8 mouse cellular contexts compared by ENCODE assay signal in genomic region chr8:92366736-92367267, GRCm38 (mm10). TPM values are rescaled to one million over a fixed set of nuclear protein-coding genes. Genes with fewer than 3 reads are reported as not detected.
DNase-seq lines count a peak whose midpoint lies in the region; ATAC-seq and TF ChIP-seq lines count a peak whose summit lies in the region.

No protein-coding gene starts in this region.

- H3K9ac ChIP-seq in forebrain, postnatal 0 days = no peak overlapping the region
- H3K9ac ChIP-seq in midbrain, embryonic 11.5 days (ENCODE audit: low read length) = peak overlapping the region; percentile 74; the same call in 1 of the 2 replicates

- no peaks in the 10 kb centered on the region for H3K9me3 ChIP-seq in heart, embryonic 10.5 days
- H3K9me3 ChIP-seq in forebrain, postnatal 0 days (ENCODE audit: low read length) = no peaks in the 10 kb centered on the region
- H3K9me3 ChIP-seq in midbrain, embryonic 11.5 days (ENCODE audit: control insufficient read depth, low read length) = no peaks in the 10 kb centered on the region

- intact Hi-C loops in heart, postnatal 25 days (cut with DNase I) = loop anchor here (10.0 kb wide), 1 partner anchor 1172 kb away; the partner anchor contains the start of gene Aktip

- peaks cover 81% of the 10 kb centered on the region for H3K27me3 ChIP-seq in heart, embryonic 10.5 days (ENCODE audit: insufficient read depth, poor library complexity, severe bottlenecking)
- peaks cover 66% of the 10 kb centered on the region for H3K27me3 ChIP-seq in forebrain, postnatal 0 days (ENCODE audit: insufficient read depth, low read length)
- H3K27me3 ChIP-seq in midbrain, embryonic 11.5 days (ENCODE audit: control insufficient read depth, insufficient read depth, low read length) = peaks cover 14% of the 10 kb centered on the region

- H3K36me3 ChIP-seq in heart, embryonic 10.5 days = 0 out of 2 replicates have a peak, but pooled peaks cover 2% of the 10 kb centered on the region
- H3K36me3 ChIP-seq in forebrain, postnatal 0 days (ENCODE audit: insufficient read depth) = no peaks in the 10 kb centered on the region
- no peaks in the 10 kb centered on the region for H3K36me3 ChIP-seq in midbrain, embryonic 11.5 days (ENCODE audit: control insufficient read depth, insufficient read depth, low read length)

- H3K4me3 ChIP-seq in heart, embryonic 10.5 days = peak overlapping the region; percentile 36
- no peak overlapping the region for H3K4me3 ChIP-seq in forebrain, postnatal 0 days (ENCODE audit: low read depth, low read length)
- H3K4me3 ChIP-seq in midbrain, embryonic 11.5 days (ENCODE audit: low read depth, low read length) = peak overlapping the region; percentile 56; the same call in 1 of the 2 replicates

- no peak for DNase-seq in heart, embryonic 10.5 days (ENCODE audit: low spot score)
- DNase-seq in heart, postnatal 25 days (ENCODE audit: low spot score) = no peak
- peak; percentile 40 for DNase-seq in T-cell, adult 2 months (ENCODE audit: low spot score)
- peak; percentile 24 for DNase-seq in forebrain, postnatal 0 days
- peak; percentile 56 for DNase-seq in kidney, postnatal 10 days
- no peak for DNase-seq in midbrain, embryonic 11.5 days (ENCODE audit: low spot score, missing footprints)
- DNase-seq in natural killer cell, adult 2 months (ENCODE audit: low spot score in 2 of 2) = no peak
- DNase-seq in urinary bladder, adult 18-20 months (ENCODE audit: low spot score in 2 of 2) = no peak

- ATAC-seq in forebrain, postnatal 0 days = peak; percentile 38; the same call in 1 of the 2 replicates
- ATAC-seq in midbrain, embryonic 11.5 days (ENCODE audit: low FRiP score) = no peak

- peaks cover 49% of the 10 kb centered on the region for H3K4me1 ChIP-seq in heart, embryonic 10.5 days
- H3K4me1 ChIP-seq in forebrain, postnatal 0 days (ENCODE audit: insufficient read depth) = no peaks in the 10 kb centered on the region
- H3K4me1 ChIP-seq in midbrain, embryonic 11.5 days (ENCODE audit: control insufficient read depth, insufficient read depth, low read length) = peaks cover 40% of the 10 kb centered on the region

- no peak overlapping the region for H3K4me2 ChIP-seq in forebrain, postnatal 0 days (ENCODE audit: low read depth)
- H3K4me2 ChIP-seq in midbrain, embryonic 11.5 days = peak overlapping the region; percentile 81

- H3K27ac ChIP-seq in heart, embryonic 10.5 days = peak overlapping the region; percentile 32; the same call in 1 of the 2 replicates
- H3K27ac ChIP-seq in forebrain, postnatal 0 days (ENCODE audit: low read depth, low read length) = no peak overlapping the region
- no peak overlapping the region for H3K27ac ChIP-seq in midbrain, embryonic 11.5 days (ENCODE audit: low read depth, low read length)

- 12% methylated on average over 20 of the region's 20 CpGs for WGBS in heart, embryonic 10.5 days
- WGBS in forebrain, postnatal 0 days = 6% methylated on average over 20 of the region's 20 CpGs
- 16% methylated on average over 20 of the region's 20 CpGs for WGBS in midbrain, embryonic 11.5 days

- peak; percentile 39 for TF ChIP-seq CTCF in forebrain, postnatal 0 days (IDR thresholded peaks at IDR 0.05; ENCODE audit: low read depth)

RNA-seq across cellular contexts. Expression of gene Irx5, which starts 9.4 kb away (rescaled TPM):
- 13.2 and 13.7 TPM in 2 replicates for polyA plus RNA-seq in heart, embryonic 10.5 days (2016; fragmentation: Nextera tagmentation; extraction: Ambion mirVana)
- 10 to 100 TPM in 1 of 2 experiments, 1 to 10 TPM in 1; 8.8 to 11.9 TPM for total RNA-seq in heart, postnatal 25 days (2021)
- 0.92 and 2.7 TPM in 2 replicates for total RNA-seq in forebrain, postnatal 0 days (2014; rRNA removed)
- 0.64 and 1.6 TPM in 2 replicates for polyA plus RNA-seq in forebrain, postnatal 0 days (2015; fragmentation: Nextera tagmentation; extraction: Ambion mirVana)
- polyA plus RNA-seq in midbrain, embryonic 11.5 days (2014; fragmentation: Nextera tagmentation; extraction: Ambion mirVana) = 40.5 and 43.2 TPM in 2 replicates

Comparison
In these comparisons a context has a peak if more than half of its experiments do, and no peak if none do; other contexts are left out.
1. DNase-seq: peak in T-cell, adult 2 months (single experiment), forebrain, postnatal 0 days (single experiment) and kidney, postnatal 10 days (single experiment); none in heart, embryonic 10.5 days (single experiment), heart, postnatal 25 days (single experiment), midbrain, embryonic 11.5 days (single experiment), natural killer cell, adult 2 months (0 of 2) and urinary bladder, adult 18-20 months (0 of 2).